Mouse (Mus musculus) splenic B cell, adult 2 months (primary cell): ENCODE results near the gene Prkch.

ENCODE experiments used
- DNase-seq: peaks from one replicate; pipeline ENCODE4 v3.0.0-alpha.2; 2011; ENCODE audit warnings: low read depth, low spot score
- H3K27me3 ChIP-seq: 2 replicates; pipeline ENCODE4 v1.6.1; 2012; ENCODE audit warnings: mild to moderate bottlenecking, low read length, moderate library complexity, mixed read lengths; ENCODE audit not compliant: control insufficient read depth, poor library complexity, insufficient read depth, severe bottlenecking
- H3K36me3 ChIP-seq: 2 replicates; pipeline ENCODE4 v1.6.1; 2012; ENCODE audit warnings: mild to moderate bottlenecking, low read length, moderate library complexity, mixed read lengths; ENCODE audit not compliant: control insufficient read depth, poor library complexity, insufficient read depth, severe bottlenecking

The Prkch gene

DNA sequence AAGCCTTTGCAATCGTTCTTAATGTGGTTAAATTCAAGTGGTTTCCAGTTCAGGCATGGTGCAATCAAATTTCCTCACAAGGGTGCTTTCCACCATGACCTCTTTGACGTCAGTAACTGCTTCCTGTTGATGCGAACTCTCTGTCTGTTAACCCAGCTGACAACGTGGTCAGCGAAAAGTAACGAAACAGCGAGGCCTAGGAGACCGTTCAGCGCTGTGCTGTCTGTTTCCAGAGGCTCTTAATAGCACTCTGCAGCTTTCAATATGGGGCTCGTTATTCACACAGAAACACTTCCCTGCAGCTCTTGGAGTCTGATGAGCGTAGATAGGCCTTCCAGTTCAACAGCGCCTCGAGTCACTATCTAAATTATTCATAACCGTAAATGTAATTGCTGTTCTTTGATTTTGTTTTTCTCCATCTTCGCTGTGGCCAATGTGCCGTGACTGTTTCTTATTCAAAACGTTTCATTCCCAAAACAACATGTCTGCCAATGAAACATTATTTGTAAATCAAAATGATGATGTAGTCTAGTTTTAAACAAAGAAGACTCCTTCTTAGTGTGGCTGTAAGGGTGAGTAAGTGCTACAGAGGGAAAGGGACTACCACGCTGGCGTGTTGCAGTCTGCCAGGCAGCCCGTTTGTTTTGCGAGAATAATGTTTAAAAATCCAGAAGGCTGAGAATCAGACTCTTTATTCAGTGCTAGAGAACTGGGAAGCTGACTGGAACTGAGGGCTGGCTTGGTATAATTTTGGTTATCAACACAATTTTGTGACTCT, 131.5 kb downstream of the Prkch start:
- peak; percentile 64 for DNase-seq
- no peaks in the 10 kb centered on the region for H3K27me3 ChIP-seq

GRCm38 (mm10) chr12:73718036-73718435, 133.4 kb downstream of the Prkch start:
- Histone ChIP-seq H3K36me3 (no peaks in the 10 kb centered on the region), H3K27me3 (no peaks in the 10 kb centered on the region)
- no peak for DNase-seq

More for the DNA sequence above, 131.5 kb downstream of the Prkch start:
- no peaks in the 10 kb centered on the region for H3K36me3 ChIP-seq

- no peaks in the 10 kb centered on the region for H3K27me3 ChIP-seq
- DNase-seq = no peak
- no peaks in the 10 kb centered on the region for H3K36me3 ChIP-seq
These were observed 135.2 kb downstream of the Prkch start for GRCm38 (mm10) chr12:73719816-73720215.

DNA sequence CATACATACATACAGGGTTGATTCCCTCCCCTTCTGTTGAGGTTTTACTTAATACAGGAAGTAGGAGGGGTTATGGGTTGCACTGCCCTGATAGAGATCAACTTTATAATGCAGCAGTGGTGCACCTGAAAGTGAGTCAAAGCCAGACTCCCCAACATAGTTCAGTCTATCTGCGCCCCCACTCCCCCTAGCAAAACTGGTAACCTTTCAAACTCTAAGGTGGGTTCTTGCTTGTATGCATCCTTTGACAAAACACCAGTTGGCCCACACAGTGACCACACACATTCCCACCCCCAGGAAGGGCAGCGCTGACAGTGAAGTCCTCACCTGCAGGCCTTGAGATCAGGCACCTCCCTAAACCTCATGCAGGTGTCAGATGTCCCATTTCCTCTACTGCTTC, 135.9 kb downstream of the Prkch start:
- H3K36me3 ChIP-seq = no peaks in the 10 kb centered on the region
- no peaks in the 10 kb centered on the region for H3K27me3 ChIP-seq
- DNase-seq = peak; percentile 6

DNA sequence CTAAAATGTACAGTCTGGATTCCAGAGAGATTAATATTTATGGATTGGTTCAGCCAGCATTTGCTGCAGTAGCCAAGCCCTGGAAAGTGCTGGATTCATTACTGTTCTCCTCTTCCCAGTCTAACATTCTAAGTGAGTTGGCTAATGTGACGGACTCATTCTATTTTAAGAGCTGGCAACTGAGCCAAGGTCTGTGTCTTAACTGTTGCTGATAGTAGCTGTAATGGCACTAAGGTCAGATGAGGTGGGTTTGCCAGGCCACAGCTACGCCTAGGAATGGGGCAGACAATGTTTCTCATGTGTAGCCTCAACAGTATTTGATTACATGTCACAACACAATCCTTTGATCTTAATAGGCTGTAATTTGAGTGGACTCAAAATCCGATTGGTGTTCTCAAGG, 137.5 kb downstream of the Prkch start:
- Histone ChIP-seq H3K36me3 (no peaks in the 10 kb centered on the region), H3K27me3 (no peaks in the 10 kb centered on the region)
- no peak for DNase-seq

- peak; percentile 40 for DNase-seq
- Histone ChIP-seq H3K36me3 (no peaks in the 10 kb centered on the region), H3K27me3 (no peaks in the 10 kb centered on the region)
These were observed 138.5 kb downstream of the Prkch start for GRCm38 (mm10) chr12:73723067-73723466.

GRCm38 (mm10) chr12:73723887-73724286, 139.3 kb downstream of the Prkch start:
- Histone ChIP-seq H3K36me3 (no peaks in the 10 kb centered on the region), H3K27me3 (no peaks in the 10 kb centered on the region)
- DNase-seq = no peak

- Histone ChIP-seq H3K27me3 (no peaks in the 10 kb centered on the region), H3K36me3 (no peaks in the 10 kb centered on the region)
- no peak for DNase-seq
These were observed 141.4 kb downstream of the Prkch start for GRCm38 (mm10) chr12:73725825-73726604.

GRCm38 (mm10) chr12:73727046-73727445, 142.4 kb downstream of the Prkch start:
- H3K27me3 ChIP-seq = no peaks in the 10 kb centered on the region
- DNase-seq = no peak
- no peaks in the 10 kb centered on the region for H3K36me3 ChIP-seq

DNA sequence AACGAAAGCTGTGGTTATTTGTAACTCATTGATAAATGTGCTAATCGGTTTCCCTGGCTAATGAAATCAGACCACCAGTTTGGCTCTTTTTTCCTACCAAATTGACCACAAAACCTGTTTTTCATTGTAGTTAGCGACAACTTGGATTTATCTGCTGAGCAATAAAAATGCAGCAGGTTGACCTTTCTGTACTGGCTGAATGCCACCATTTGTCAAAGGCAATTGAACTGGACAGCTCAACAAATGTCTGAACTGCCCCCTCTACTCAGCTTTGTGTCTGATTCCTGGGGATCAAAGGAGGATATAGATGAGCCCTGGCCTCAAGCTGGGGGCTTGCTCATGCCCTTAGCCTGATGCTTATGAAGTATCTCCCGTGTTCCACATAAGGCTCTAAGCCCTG, 146.0 kb downstream of the Prkch start:
- DNase-seq = no peak
- no peaks in the 10 kb centered on the region for H3K36me3 ChIP-seq
- H3K27me3 ChIP-seq = no peaks in the 10 kb centered on the region

DNA sequence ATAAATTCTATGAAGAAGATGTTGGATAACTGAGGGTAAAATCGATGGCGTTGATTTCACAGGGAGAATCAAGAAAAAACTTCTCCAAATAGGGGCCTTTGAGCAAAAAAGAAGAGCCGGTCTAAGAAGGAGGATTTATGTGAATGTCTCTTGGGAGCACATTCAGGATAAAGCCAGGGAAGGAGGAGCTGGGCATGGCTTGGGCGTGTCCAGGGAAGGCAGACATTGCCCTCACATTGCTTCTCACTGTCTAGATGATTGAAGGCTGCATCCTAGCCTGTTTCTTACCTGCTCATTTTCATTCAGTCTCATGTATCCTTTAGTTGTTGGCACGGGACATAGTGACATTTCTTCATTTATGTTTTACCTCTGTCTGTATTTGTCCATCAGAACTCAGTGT, 146.5 kb downstream of the Prkch start:
- no peak for DNase-seq
- no peaks in the 10 kb centered on the region for H3K36me3 ChIP-seq
- H3K27me3 ChIP-seq = no peaks in the 10 kb centered on the region

DNA sequence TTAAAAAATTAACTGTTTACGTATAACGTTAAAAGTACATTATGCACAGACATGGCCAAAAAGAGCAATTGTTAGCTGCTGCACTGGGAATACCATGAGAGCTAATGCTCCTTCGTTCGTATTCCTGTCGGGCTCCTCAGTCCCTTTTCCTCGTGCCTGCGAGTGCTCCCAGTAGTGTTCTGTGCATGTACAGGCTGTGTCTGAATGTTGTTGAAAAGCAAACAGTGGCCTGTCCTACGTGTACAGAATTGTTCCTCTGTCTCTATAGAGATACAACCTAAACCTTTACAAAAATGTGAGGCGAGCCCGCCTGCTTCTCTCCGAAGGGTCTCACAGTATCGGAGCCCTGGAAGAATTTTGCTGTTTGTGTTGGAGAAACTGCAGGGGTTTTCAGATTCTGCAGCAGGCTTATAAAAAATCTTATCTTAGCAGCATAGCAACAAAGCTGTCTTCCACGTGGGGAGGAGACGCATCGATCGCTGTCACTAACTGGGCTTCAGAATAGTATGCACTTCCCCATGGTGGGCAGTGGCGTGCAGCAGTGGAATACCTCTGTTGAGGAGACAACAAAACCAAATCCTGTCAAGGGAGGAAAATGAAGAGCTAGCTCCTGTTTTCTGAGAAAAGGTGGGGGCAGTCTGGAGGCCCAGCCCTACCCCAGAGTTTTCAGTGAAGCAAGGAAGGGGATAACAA, 147.4 kb downstream of the Prkch start:
- H3K27me3 ChIP-seq = no peaks in the 10 kb centered on the region
- no peaks in the 10 kb centered on the region for H3K36me3 ChIP-seq
- no peak for DNase-seq

GRCm38 (mm10) chr12:73732862-73733261, 148.3 kb downstream of the Prkch start:
- no peaks in the 10 kb centered on the region for H3K36me3 ChIP-seq
- H3K27me3 ChIP-seq = no peaks in the 10 kb centered on the region
- DNase-seq = no peak

GRCm38 (mm10) chr12:73736931-73737330, 152.3 kb downstream of the Prkch start:
- Histone ChIP-seq H3K36me3 (no peaks in the 10 kb centered on the region), H3K27me3 (no peaks in the 10 kb centered on the region)
- no peak for DNase-seq
